Mouse (Mus musculus): ENCODE measurements around the gene Ap5s1. TPM values are rescaled to one million over a fixed set of nuclear protein-coding genes. Genes with fewer than 3 reads are reported as not detected.

Ap5s1 gene
- polyA plus RNA-seq, 1 experiment from 2014 or later = 23.7 TPM

GRCm38 (mm10) chr2:131171401-131172104 is 35.3 kb upstream of the Ap5s1 start:
- H3K27me3 ChIP-seq (ENCODE audit: control insufficient read depth, insufficient read depth, low read length) = peaks cover 39% of the 10 kb centered on the region
- WGBS = 2% methylated on average over 43 of the region's 43 CpGs
- peak overlapping the region; percentile 43 for H3K4me2 ChIP-seq (replicated peaks; ENCODE audit: low read depth, low read length)
- ATAC-seq (ENCODE audit: low FRiP score, low TSS enrichment) = no peak; the same call in 1 of the 2 replicates
- peaks cover 2% of the 10 kb centered on the region; the same call in 1 of the 2 replicates for H3K36me3 ChIP-seq (ENCODE audit: control insufficient read depth, insufficient read depth, low read length)
- no peaks in the 10 kb centered on the region for H3K9me3 ChIP-seq (ENCODE audit: control insufficient read depth, low read length)
- peak overlapping the region; percentile 28 for H3K4me3 ChIP-seq (ENCODE audit: low read length)
- H3K27ac ChIP-seq (ENCODE audit: low read depth, low read length) = no peak overlapping the region
- peaks cover 19% of the 10 kb centered on the region for H3K4me1 ChIP-seq (ENCODE audit: control insufficient read depth, insufficient read depth, low read length)
- H3K9ac ChIP-seq (ENCODE audit: low read depth, low read length) = peak overlapping the region; percentile 32

DNA sequence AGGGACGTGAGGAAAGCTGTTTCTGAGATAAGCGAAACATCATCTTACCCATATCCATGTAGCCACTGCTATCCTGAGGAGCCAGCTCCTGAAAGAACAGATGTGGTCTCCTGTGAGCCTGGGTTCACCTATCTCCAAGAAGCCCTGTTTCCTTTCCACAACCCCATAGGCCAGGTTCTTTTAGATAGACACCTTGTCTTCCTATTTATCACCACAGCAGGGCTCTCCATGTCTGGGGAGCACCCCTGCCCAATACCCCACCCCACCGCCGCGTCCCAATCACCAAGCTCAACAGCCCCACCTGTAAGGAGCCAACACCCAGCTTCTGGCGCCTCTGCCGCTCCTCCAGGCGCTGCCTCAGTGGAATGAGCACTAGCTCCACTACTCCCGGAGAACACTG is 34.6 kb upstream of the Ap5s1 start:
- H3K27me3 ChIP-seq (ENCODE audit: control insufficient read depth, insufficient read depth, low read length) = peaks cover 39% of the 10 kb centered on the region
- 42% methylated on average over 9 of the region's 9 CpGs for whole genome bisulfite sequencing
- H3K27ac ChIP-seq (ENCODE audit: low read depth, low read length) = no peak overlapping the region
- H3K4me3 ChIP-seq (ENCODE audit: low read length) = no peak overlapping the region
- no peak overlapping the region for H3K9ac ChIP-seq (ENCODE audit: low read depth, low read length)
- no peak for ATAC-seq (ENCODE audit: low FRiP score, low TSS enrichment)
- H3K4me2 ChIP-seq (replicated peaks; ENCODE audit: low read depth, low read length) = no peak overlapping the region
- peaks cover 4% of the 10 kb centered on the region; the same call in 1 of the 2 replicates for H3K36me3 ChIP-seq (ENCODE audit: control insufficient read depth, insufficient read depth, low read length)
- no peaks in the 10 kb centered on the region for H3K9me3 ChIP-seq (ENCODE audit: control insufficient read depth, low read length)
- peaks cover 26% of the 10 kb centered on the region for H3K4me1 ChIP-seq (ENCODE audit: control insufficient read depth, insufficient read depth, low read length)

- peak overlapping the region; percentile 37; the same call in 1 of the 2 replicates for H3K9ac ChIP-seq (ENCODE audit: low read depth, low read length)
- H3K36me3 ChIP-seq (ENCODE audit: control insufficient read depth, insufficient read depth, low read length) = peaks cover 12% of the 10 kb centered on the region; the same call in 1 of the 2 replicates
- peak overlapping the region; percentile 37 for H3K4me3 ChIP-seq (ENCODE audit: low read length)
- H3K27me3 ChIP-seq (ENCODE audit: control insufficient read depth, insufficient read depth, low read length) = peaks cover 39% of the 10 kb centered on the region
- H3K9me3 ChIP-seq (ENCODE audit: control insufficient read depth, low read length) = no peaks in the 10 kb centered on the region
- 7% methylated on average over 11 of the region's 11 CpGs for WGBS
- H3K4me2 ChIP-seq (replicated peaks; ENCODE audit: low read depth, low read length) = peak overlapping the region; percentile 86
- H3K27ac ChIP-seq (ENCODE audit: low read depth, low read length) = no peak overlapping the region
- H3K4me1 ChIP-seq (ENCODE audit: control insufficient read depth, insufficient read depth, low read length) = peaks cover 46% of the 10 kb centered on the region
- ATAC-seq (ENCODE audit: low FRiP score, low TSS enrichment) = peak; percentile 11; the same call in 1 of the 2 replicates
Observed at GRCm38 (mm10) chr2:131174700-131175099, 32.2 kb upstream of the Ap5s1 start.

- Histone ChIP-seq H3K27me3 (ENCODE audit: control insufficient read depth, insufficient read depth, low read length) (peaks cover 36% of the 10 kb centered on the region), H3K4me2 (replicated peaks; ENCODE audit: low read depth, low read length) (no peak overlapping the region), H3K27ac (ENCODE audit: low read depth, low read length) (no peak overlapping the region; the same call in 1 of the 2 replicates), H3K9ac (ENCODE audit: low read depth, low read length) (no peak overlapping the region), H3K4me3 (ENCODE audit: low read length) (no peak overlapping the region), H3K4me1 (ENCODE audit: control insufficient read depth, insufficient read depth, low read length) (peaks cover 46% of the 10 kb centered on the region), H3K9me3 (ENCODE audit: control insufficient read depth, low read length) (no peaks in the 10 kb centered on the region), H3K36me3 (ENCODE audit: control insufficient read depth, insufficient read depth, low read length) (peaks cover 12% of the 10 kb centered on the region; the same call in 1 of the 2 replicates)
- no peak for ATAC-seq (ENCODE audit: low FRiP score, low TSS enrichment)
- 70% methylated on average over 3 of the region's 3 CpGs for WGBS
Observed at GRCm38 (mm10) chr2:131175286-131175944, 31.5 kb upstream of the Ap5s1 start.

DNA sequence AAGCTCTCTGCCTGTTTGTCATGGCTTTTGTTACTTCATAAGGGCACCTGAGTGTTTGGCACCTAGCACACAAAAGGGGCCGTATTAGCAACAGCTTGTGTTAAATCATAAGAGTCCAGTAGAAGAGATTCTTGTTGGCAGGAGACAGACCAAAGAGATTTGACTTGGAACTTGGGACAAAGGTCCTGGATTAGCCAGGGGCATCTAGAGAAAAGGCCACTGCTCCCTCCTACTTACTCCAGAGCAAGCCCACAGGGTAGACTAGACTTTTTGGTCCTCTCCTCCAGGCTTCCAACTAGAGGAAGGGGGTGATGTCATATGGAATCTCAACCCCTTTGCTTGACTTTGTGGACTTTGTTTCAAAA is 31.0 kb upstream of the Ap5s1 start:
- peaks cover 46% of the 10 kb centered on the region for H3K4me1 ChIP-seq (ENCODE audit: control insufficient read depth, insufficient read depth, low read length)
- no peak overlapping the region for H3K4me3 ChIP-seq (ENCODE audit: low read length)
- no peaks in the 10 kb centered on the region for H3K9me3 ChIP-seq (ENCODE audit: control insufficient read depth, low read length)
- H3K27me3 ChIP-seq (ENCODE audit: control insufficient read depth, insufficient read depth, low read length) = peaks cover 31% of the 10 kb centered on the region
- WGBS = 94% methylated on average over 1 of the region's 1 CpGs
- H3K9ac ChIP-seq (ENCODE audit: low read depth, low read length) = no peak overlapping the region
- no peak for ATAC-seq (ENCODE audit: low FRiP score, low TSS enrichment)
- H3K27ac ChIP-seq (ENCODE audit: low read depth, low read length) = no peak overlapping the region; the same call in 1 of the 2 replicates
- H3K4me2 ChIP-seq (replicated peaks; ENCODE audit: low read depth, low read length) = no peak overlapping the region
- peaks cover 12% of the 10 kb centered on the region; the same call in 1 of the 2 replicates for H3K36me3 ChIP-seq (ENCODE audit: control insufficient read depth, insufficient read depth, low read length)

GRCm38 (mm10) chr2:131176491-131176890 is 30.4 kb upstream of the Ap5s1 start:
- Histone ChIP-seq H3K4me2 (replicated peaks; ENCODE audit: low read depth, low read length) (no peak overlapping the region; the same call in 1 of the 2 replicates), H3K27ac (ENCODE audit: low read depth, low read length) (no peak overlapping the region; the same call in 1 of the 2 replicates), H3K9me3 (ENCODE audit: control insufficient read depth, low read length) (no peaks in the 10 kb centered on the region), H3K36me3 (ENCODE audit: control insufficient read depth, insufficient read depth, low read length) (peaks cover 12% of the 10 kb centered on the region; the same call in 1 of the 2 replicates), H3K4me1 (ENCODE audit: control insufficient read depth, insufficient read depth, low read length) (peaks cover 43% of the 10 kb centered on the region), H3K4me3 (ENCODE audit: low read length) (no peak overlapping the region), H3K27me3 (ENCODE audit: control insufficient read depth, insufficient read depth, low read length) (peaks cover 25% of the 10 kb centered on the region), H3K9ac (ENCODE audit: low read depth, low read length) (no peak overlapping the region)
- no peak for ATAC-seq (ENCODE audit: low FRiP score, low TSS enrichment)
- 56% methylated on average over 5 of the region's 5 CpGs for WGBS

GRCm38 (mm10) chr2:131177932-131178331 is 28.9 kb upstream of the Ap5s1 start:
- Histone ChIP-seq H3K27ac (ENCODE audit: low read depth, low read length) (no peak overlapping the region), H3K4me1 (ENCODE audit: control insufficient read depth, insufficient read depth, low read length) (peaks cover 42% of the 10 kb centered on the region), H3K36me3 (ENCODE audit: control insufficient read depth, insufficient read depth, low read length) (peaks cover 12% of the 10 kb centered on the region; the same call in 1 of the 2 replicates), H3K9me3 (ENCODE audit: control insufficient read depth, low read length) (no peaks in the 10 kb centered on the region), H3K4me3 (ENCODE audit: low read length) (peak overlapping the region; percentile 75), H3K4me2 (replicated peaks; ENCODE audit: low read depth, low read length) (peak overlapping the region; percentile 97), H3K27me3 (ENCODE audit: control insufficient read depth, insufficient read depth, low read length) (peaks cover 13% of the 10 kb centered on the region), H3K9ac (ENCODE audit: low read depth, low read length) (peak overlapping the region; percentile 90; the same call in 1 of the 2 replicates)
- WGBS = 81% methylated on average over 9 of the region's 9 CpGs
- ATAC-seq (ENCODE audit: low FRiP score, low TSS enrichment) = no peak

GRCm38 (mm10) chr2:131178828-131179245 is 28.0 kb upstream of the Ap5s1 start:
- H3K4me1 ChIP-seq (ENCODE audit: control insufficient read depth, insufficient read depth, low read length) = peaks cover 42% of the 10 kb centered on the region
- no peak overlapping the region; the same call in 1 of the 2 replicates for H3K27ac ChIP-seq (ENCODE audit: low read depth, low read length)
- H3K9me3 ChIP-seq (ENCODE audit: control insufficient read depth, low read length) = no peaks in the 10 kb centered on the region
- H3K36me3 ChIP-seq (ENCODE audit: control insufficient read depth, insufficient read depth, low read length) = peaks cover 12% of the 10 kb centered on the region; the same call in 1 of the 2 replicates
- H3K4me3 ChIP-seq (ENCODE audit: low read length) = peak overlapping the region; percentile 75
- peak overlapping the region; percentile 97 for H3K4me2 ChIP-seq (replicated peaks; ENCODE audit: low read depth, low read length)
- no peak for ATAC-seq (ENCODE audit: low FRiP score, low TSS enrichment)
- 32% methylated on average over 26 of the region's 26 CpGs for WGBS
- peak overlapping the region; percentile 90 for H3K9ac ChIP-seq (ENCODE audit: low read depth, low read length)
- H3K27me3 ChIP-seq (ENCODE audit: control insufficient read depth, insufficient read depth, low read length) = 0 out of 2 replicates have a peak, but pooled peaks cover 5% of the 10 kb centered on the region

Measured in kidney, embryonic 14.5 days (tissue).